Mouse (Mus musculus) heart, embryonic 10.5 days (tissue): ENCODE data around the gene Rnf186. TPM values are rescaled to one million over a fixed set of nuclear protein-coding genes. Genes with fewer than 3 reads are reported as not detected.
A peak's percentile ranks its signal among the peaks of the same experiment; 100 is the strongest.

ENCODE experiments used
- DNase-seq: peaks from one replicate; pipeline ENCODE4 v3.0.0-alpha.2; 2017; ENCODE audit warnings: low spot score
- H3K27ac ChIP-seq: fragments of 300-500 bp; sonication (generic); 2 replicates; pipeline ENCODE4 v1.5.1; 2016; ENCODE audit warnings: mild to moderate bottlenecking
- H3K27me3 ChIP-seq: fragments of 300-500 bp; sonication (generic); 2 replicates; pipeline ENCODE4 v1.6.1; 2016; ENCODE audit warnings: mild to moderate bottlenecking; ENCODE audit not compliant: poor library complexity, insufficient read depth, severe bottlenecking
- H3K36me3 ChIP-seq: fragments of 300-500 bp; sonication (generic); 2 replicates; pipeline ENCODE4 v1.6.1; 2016; ENCODE audit warnings: mild to moderate bottlenecking, moderate library complexity
- H3K4me1 ChIP-seq: fragments of 300-500 bp; sonication (generic); 2 replicates; pipeline ENCODE4 v1.6.1; 2016; ENCODE audit warnings: mild to moderate bottlenecking
- H3K4me3 ChIP-seq: fragments of 300-500 bp; sonication (generic); 2 replicates; pipeline ENCODE4 v1.5.1; 2016; ENCODE audit warnings: mild to moderate bottlenecking, moderate library complexity
- H3K9me3 ChIP-seq: fragments of 300-500 bp; sonication (generic); 2 replicates; pipeline ENCODE4 v1.6.1; 2016; ENCODE audit warnings: mild to moderate bottlenecking, moderate library complexity
- WGBS: fragments of 180-500 bp; shearing (Covaris S2); methylation state at CpG from one replicate; pipeline ENCODE4 v1.1.7; 2016; 5-methylcytosine and 5-hydroxymethylcytosine counted together
- polyA plus RNA-seq: library from polyadenylated mRNA; unstranded; fragments of >200 nt; fragmentation: Nextera tagmentation; extraction: Ambion mirVana; gene quantifications from 2 replicates; pipeline ENCODE4 v1.2.1, GENCODE M21; 2016

Rnf186 gene
- polyA plus RNA-seq, 1 experiment from 2014 or later = 0.14 TPM

GRCm38 (mm10) chr4:139001433-139001832 is 34.5 kb downstream of the Rnf186 start:
- no peak overlapping the region for H3K27ac ChIP-seq
- 0 out of 2 replicates have a peak, but pooled peaks cover 3% of the 10 kb centered on the region for H3K27me3 ChIP-seq
- H3K4me1 ChIP-seq = peaks cover 15% of the 10 kb centered on the region
- no peak for DNase-seq
- H3K9me3 ChIP-seq = no peaks in the 10 kb centered on the region
- peak overlapping the region; percentile 19 for H3K4me3 ChIP-seq
- 20% methylated on average over 6 of the region's 6 CpGs for WGBS
- H3K36me3 ChIP-seq = no peaks in the 10 kb centered on the region

- DNase-seq = no peak
- Histone ChIP-seq H3K27ac (no peak overlapping the region), H3K4me3 (no peak overlapping the region), H3K9me3 (no peaks in the 10 kb centered on the region), H3K4me1 (peaks cover 15% of the 10 kb centered on the region; the same call in 1 of the 2 replicates), H3K27me3 (0 out of 2 replicates have a peak, but pooled peaks cover 3% of the 10 kb centered on the region), H3K36me3 (no peaks in the 10 kb centered on the region)
- 85% methylated on average over 8 of the region's 8 CpGs for WGBS
Measured at GRCm38 (mm10) chr4:139004067-139004466, 37.2 kb downstream of the Rnf186 start.

DNA sequence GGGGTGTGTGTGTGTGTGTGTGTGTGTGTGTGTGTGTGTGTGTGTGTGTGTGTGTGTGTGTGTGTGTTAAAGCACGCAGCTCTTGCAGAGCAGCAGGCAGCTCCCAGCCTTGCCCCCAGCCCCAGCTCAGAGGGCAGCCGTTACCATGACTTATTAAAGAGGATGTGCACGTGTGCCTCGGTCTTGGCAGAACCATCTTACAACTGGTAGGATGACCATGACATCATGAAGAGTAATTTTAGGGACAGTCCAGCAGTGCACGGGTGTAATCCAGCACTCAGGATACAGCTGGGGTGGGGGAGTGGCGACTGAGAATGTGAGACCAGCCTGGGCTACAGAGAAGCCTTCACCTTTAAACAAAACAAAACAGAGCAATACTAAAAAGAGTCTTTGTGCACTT is 38.3 kb downstream of the Rnf186 start:
- Histone ChIP-seq H3K9me3 (no peaks in the 10 kb centered on the region), H3K4me1 (peaks cover 15% of the 10 kb centered on the region; the same call in 1 of the 2 replicates), H3K27ac (no peak overlapping the region), H3K36me3 (no peaks in the 10 kb centered on the region), H3K27me3 (0 out of 2 replicates have a peak, but pooled peaks cover 3% of the 10 kb centered on the region), H3K4me3 (no peak overlapping the region)
- DNase-seq = no peak
- WGBS = 70% methylated on average over 6 of the region's 6 CpGs

- no peak for DNase-seq
- Histone ChIP-seq H3K4me3 (no peak overlapping the region), H3K9me3 (no peaks in the 10 kb centered on the region), H3K27ac (no peak overlapping the region), H3K36me3 (no peaks in the 10 kb centered on the region), H3K4me1 (peaks cover 6% of the 10 kb centered on the region; the same call in 1 of the 2 replicates), H3K27me3 (peaks cover 6% of the 10 kb centered on the region; the same call in 1 of the 2 replicates)
- 80% methylated on average over 3 of the region's 3 CpGs for WGBS
Measured at GRCm38 (mm10) chr4:139007353-139007752, 40.4 kb downstream of the Rnf186 start.

GRCm38 (mm10) chr4:139007981-139008536 is 41.1 kb downstream of the Rnf186 start:
- Histone ChIP-seq H3K27ac (no peak overlapping the region), H3K9me3 (no peaks in the 10 kb centered on the region), H3K36me3 (no peaks in the 10 kb centered on the region), H3K4me1 (peaks cover 6% of the 10 kb centered on the region; the same call in 1 of the 2 replicates), H3K27me3 (peaks cover 6% of the 10 kb centered on the region; the same call in 1 of the 2 replicates), H3K4me3 (no peak overlapping the region)
- DNase-seq = no peak
- WGBS = 56% methylated on average over 6 of the region's 6 CpGs

DNA sequence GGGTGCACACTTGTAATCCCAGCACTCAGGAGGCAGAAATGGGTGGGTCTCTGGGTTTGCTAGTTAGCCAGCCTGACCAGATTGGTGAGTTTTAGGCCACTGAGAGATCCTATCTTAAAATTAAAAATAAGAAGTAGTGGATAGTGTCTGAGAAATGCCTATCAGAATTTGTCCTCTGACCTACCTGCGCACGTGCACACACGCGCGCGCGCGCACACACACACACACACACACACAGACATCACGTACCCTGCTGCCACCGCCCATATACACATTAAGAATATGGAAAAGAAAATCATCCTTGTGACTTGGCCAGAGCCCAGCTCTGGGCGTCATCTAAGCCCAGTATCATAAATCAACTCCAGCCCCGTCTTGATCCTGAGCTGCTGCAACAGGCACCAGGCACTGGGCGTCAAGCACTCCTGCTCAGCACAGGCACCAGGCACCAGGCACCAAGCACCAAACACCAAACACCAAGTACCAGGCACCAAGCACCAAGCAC is 44.3 kb downstream of the Rnf186 start:
- no peaks in the 10 kb centered on the region for H3K9me3 ChIP-seq
- 93% methylated on average over 13 of the region's 13 CpGs for WGBS
- DNase-seq = no peak
- no peaks in the 10 kb centered on the region for H3K36me3 ChIP-seq
- peaks cover 6% of the 10 kb centered on the region; the same call in 1 of the 2 replicates for H3K4me1 ChIP-seq
- H3K27ac ChIP-seq = no peak overlapping the region
- H3K27me3 ChIP-seq = peaks cover 3% of the 10 kb centered on the region; the same call in 1 of the 2 replicates
- no peak overlapping the region for H3K4me3 ChIP-seq

DNA sequence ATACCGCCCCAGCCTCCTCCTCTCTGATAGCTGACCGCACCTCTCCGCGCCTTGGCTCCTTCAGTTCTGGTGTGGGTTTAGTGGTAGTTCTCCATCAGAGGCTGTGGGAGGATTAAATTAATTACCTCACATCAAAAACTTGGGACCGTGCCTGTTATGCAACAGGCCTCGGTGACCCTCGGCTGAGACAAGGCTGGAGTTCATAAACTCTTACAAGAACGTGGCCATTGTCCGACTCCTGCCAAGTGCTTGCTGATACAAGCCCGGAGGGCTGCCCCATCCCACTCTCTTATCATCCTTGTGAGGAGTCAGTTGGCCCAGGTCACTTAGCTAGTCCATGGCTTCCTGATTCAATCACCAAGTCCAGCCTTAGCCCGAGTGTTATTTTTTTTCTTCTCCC is 46.4 kb downstream of the Rnf186 start:
- 74% methylated on average over 11 of the region's 11 CpGs for WGBS
- DNase-seq = no peak

GRCm38 (mm10) chr4:139014793-139015192 is 47.9 kb downstream of the Rnf186 start:
- H3K4me3 ChIP-seq = no peak overlapping the region
- H3K27ac ChIP-seq = no peak overlapping the region
- H3K36me3 ChIP-seq = no peaks in the 10 kb centered on the region
- WGBS = 78% methylated on average over 6 of the region's 6 CpGs
- no peaks in the 10 kb centered on the region for H3K9me3 ChIP-seq
- H3K27me3 ChIP-seq = peaks cover 3% of the 10 kb centered on the region; the same call in 1 of the 2 replicates
- peaks cover 6% of the 10 kb centered on the region for H3K4me1 ChIP-seq
- no peak for DNase-seq

More for the DNA sequence above, 46.4 kb downstream of the Rnf186 start:
- Histone ChIP-seq H3K4me3 (no peak overlapping the region), H3K9me3 (no peaks in the 10 kb centered on the region), H3K36me3 (no peaks in the 10 kb centered on the region), H3K27me3 (peaks cover 3% of the 10 kb centered on the region; the same call in 1 of the 2 replicates), H3K27ac (no peak overlapping the region), H3K4me1 (no peaks in the 10 kb centered on the region)

Other genes with a start within 250 kb of the Rnf186 start
- gene Pla2g2c, start 242.3 kb upstream of the Rnf186 start, polyA plus RNA-seq = 0.31 and 0.49 TPM in 2 replicates
- 1.0 and 1.3 TPM in 2 replicates for gene Ubxn10, start 229.9 kb upstream of the Rnf186 start, polyA plus RNA-seq
- gene Pla2g2f, start 209.5 kb upstream of the Rnf186 start, polyA plus RNA-seq = 0.20 TPM in 1 of 2 replicates, not detected in the other
- gene Pla2g2d, start 191.4 kb upstream of the Rnf186 start, polyA plus RNA-seq = 0.19 TPM in 1 of 2 replicates, not detected in the other
- gene Pla2g5, start 103.6 kb upstream of the Rnf186 start, polyA plus RNA-seq = 0.91 and 2.1 TPM in 2 replicates
- not detected in 2 replicates for gene Gm13030, start 93.1 kb upstream of the Rnf186 start, polyA plus RNA-seq
- not detected in 2 replicates for gene Pla2g2e, start 89.2 kb upstream of the Rnf186 start, polyA plus RNA-seq
- 3.1 and 5.2 TPM in 2 replicates for gene Otud3, start 53.2 kb upstream of the Rnf186 start, polyA plus RNA-seq
- 3.4 and 4.2 TPM in 2 replicates for gene Tmco4, start 5.8 kb downstream of the Rnf186 start, polyA plus RNA-seq
- gene Htr6, start 108.5 kb downstream of the Rnf186 start, polyA plus RNA-seq = not detected in 2 replicates
- 6.4 and 7.3 TPM in 2 replicates for gene Nbl1, start 125.9 kb downstream of the Rnf186 start, polyA plus RNA-seq
- gene Minos1, start 164.0 kb downstream of the Rnf186 start, polyA plus RNA-seq = 532 and 637 TPM in 2 replicates
- 450 and 452 TPM in 2 replicates for gene Capzb, start 225.8 kb downstream of the Rnf186 start, polyA plus RNA-seq